Mouse (Mus musculus): ENCODE measurements around the gene Enthd1. TPM values are rescaled to one million over a fixed set of nuclear protein-coding genes. Genes with fewer than 3 reads are reported as not detected.
"Not testable (repeated sequence)": the region's sequence is repeated elsewhere in the genome, so short reads cannot be mapped to it uniquely, and the experiment has no call there.

Gene Enthd1
- polyA plus RNA-seq, 1 experiment from 2014 or later: not detected

GRCm38 (mm10) chr15:80501106-80502096 is 63.6 kb downstream of the Enthd1 start:
- H3K4me1 ChIP-seq: peaks cover 5% of the 10 kb centered on the region; the same call in 1 of the 2 replicates
- H3K27ac ChIP-seq (replicated peaks): no peak overlapping the region
- H3K4me3 ChIP-seq (replicated peaks): no peak overlapping the region
- H3K36me3 ChIP-seq: no peaks in the 10 kb centered on the region
- H3K9me3 ChIP-seq (replicated peaks): no peaks in the 10 kb centered on the region
- H3K27me3 ChIP-seq (replicated peaks): no peaks in the 10 kb centered on the region
- no peak overlapping the region for H3K9ac ChIP-seq (replicated peaks)
- 89% methylated on average over 21 of the region's 21 CpGs for WGBS
- H3K4me2 ChIP-seq: no peak overlapping the region
- no peak for ATAC-seq (ENCODE audit: low FRiP score)

DNA sequence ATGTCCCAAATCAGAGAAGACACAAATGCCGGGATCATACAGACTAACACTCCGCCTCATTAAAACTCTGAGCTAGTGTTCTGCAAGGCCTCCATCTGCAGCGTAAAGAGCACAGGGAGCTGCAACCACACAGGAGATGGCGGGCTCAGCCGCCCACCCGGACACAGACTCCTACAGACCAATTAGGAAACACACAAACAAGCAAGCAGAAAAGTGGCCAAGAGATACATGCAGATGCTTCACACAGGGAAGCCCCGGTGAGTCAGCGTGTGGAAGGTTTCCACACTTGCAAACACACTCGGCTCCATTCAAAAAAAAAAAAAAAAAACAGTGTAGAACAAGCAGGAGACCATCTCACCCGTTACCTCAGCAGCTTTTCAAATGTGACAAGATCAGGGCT is 64.5 kb downstream of the Enthd1 start:
- no peak overlapping the region for H3K27ac ChIP-seq (replicated peaks)
- H3K4me1 ChIP-seq: peaks cover 5% of the 10 kb centered on the region; the same call in 1 of the 2 replicates
- no peak overlapping the region for H3K4me2 ChIP-seq
- H3K36me3 ChIP-seq: no peaks in the 10 kb centered on the region
- H3K9ac ChIP-seq (replicated peaks): no peak overlapping the region
- H3K4me3 ChIP-seq (replicated peaks): no peak overlapping the region
- H3K27me3 ChIP-seq (replicated peaks): no peaks in the 10 kb centered on the region
- 67% methylated on average over 10 of the region's 10 CpGs for WGBS
- ATAC-seq (ENCODE audit: low FRiP score): no peak
- H3K9me3 ChIP-seq (replicated peaks): no peaks in the 10 kb centered on the region

DNA sequence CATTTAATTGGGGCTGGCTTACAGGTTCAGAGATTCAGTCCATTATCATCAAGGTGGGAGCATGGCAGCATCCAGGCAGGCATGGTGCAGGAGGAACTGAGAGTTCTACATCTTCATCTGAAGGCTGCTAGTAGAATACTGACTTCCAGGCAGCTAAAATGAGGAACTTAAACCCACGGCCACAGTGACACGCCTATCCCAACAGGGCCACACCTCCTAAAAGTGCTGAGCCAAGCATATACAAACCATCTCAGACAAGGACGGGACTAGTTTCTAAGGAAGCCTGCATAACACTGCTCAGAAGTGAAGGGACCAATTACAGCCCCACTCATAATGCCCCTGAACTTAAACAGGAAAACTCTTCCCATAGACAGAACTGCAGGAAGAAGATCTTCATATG is 67.2 kb downstream of the Enthd1 start:
- H3K9ac ChIP-seq (replicated peaks); H3K9me3 ChIP-seq (replicated peaks); H3K4me1 ChIP-seq; H3K4me2 ChIP-seq; H3K27ac ChIP-seq (replicated peaks); H3K36me3 ChIP-seq; H3K4me3 ChIP-seq (replicated peaks); H3K27me3 ChIP-seq (replicated peaks); ATAC-seq (ENCODE audit: low FRiP score): not testable (repeated sequence)
- 93% methylated on average over 3 of the region's 3 CpGs for WGBS

DNA sequence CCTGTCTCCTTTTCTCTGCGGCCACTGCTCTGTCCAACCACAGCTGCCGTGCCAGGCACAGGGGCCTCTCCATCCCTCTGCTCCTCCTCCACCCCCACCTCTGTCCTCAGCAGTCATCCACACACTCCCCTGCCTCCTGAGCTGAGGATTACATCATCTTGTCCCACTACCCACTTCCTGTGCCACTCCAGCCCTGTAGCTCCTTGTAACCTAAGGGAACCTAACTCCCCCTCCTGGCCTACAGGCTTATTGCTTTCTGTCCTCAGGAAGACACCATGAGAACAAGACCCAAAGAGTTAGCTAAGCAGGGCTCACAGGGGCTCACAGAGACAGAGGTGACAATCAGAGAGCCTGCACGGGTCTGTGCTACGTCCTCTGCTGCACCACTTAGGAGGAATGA is 73.5 kb downstream of the Enthd1 start:
- H3K9me3 ChIP-seq (replicated peaks): no peaks in the 10 kb centered on the region
- no peak overlapping the region for H3K9ac ChIP-seq (replicated peaks)
- ATAC-seq (ENCODE audit: low FRiP score): no peak
- H3K27ac ChIP-seq (replicated peaks): no peak overlapping the region
- H3K4me2 ChIP-seq: no peak overlapping the region
- H3K36me3 ChIP-seq: no peaks in the 10 kb centered on the region
- H3K27me3 ChIP-seq (replicated peaks): no peaks in the 10 kb centered on the region; the same call in none of the 2 replicates
- 73% methylated on average over 4 of the region's 4 CpGs for WGBS
- no peaks in the 10 kb centered on the region for H3K4me1 ChIP-seq
- no peak overlapping the region for H3K4me3 ChIP-seq (replicated peaks)

DNA sequence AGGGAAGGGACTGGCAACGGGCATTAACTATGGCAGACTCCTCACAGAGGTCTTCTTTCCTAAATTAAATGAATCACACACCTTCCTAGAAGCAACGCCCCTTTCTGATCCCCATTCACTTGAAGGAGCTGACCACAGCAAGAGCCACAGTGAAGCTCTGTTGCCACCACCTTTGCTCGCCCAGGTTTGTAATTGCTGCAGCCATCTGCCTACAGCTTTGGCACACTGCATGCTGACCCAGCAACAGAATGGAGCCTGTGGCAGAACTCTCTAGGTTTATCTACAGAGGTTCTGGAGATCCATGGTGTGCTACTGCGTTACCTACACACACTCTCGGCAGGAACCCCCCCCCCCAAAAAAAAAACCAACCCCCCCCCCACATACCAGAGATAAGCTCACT is 74.8 kb downstream of the Enthd1 start:
- Histone ChIP-seq H3K27me3 (replicated peaks) (no peaks in the 10 kb centered on the region; the same call in none of the 2 replicates), H3K27ac (replicated peaks) (no peak overlapping the region), H3K36me3 (no peaks in the 10 kb centered on the region), H3K4me3 (replicated peaks) (no peak overlapping the region), H3K9ac (replicated peaks) (no peak overlapping the region), H3K4me1 (0 out of 2 replicates have a peak, but pooled peaks cover 3% of the 10 kb centered on the region), H3K4me2 (no peak overlapping the region), H3K9me3 (replicated peaks) (no peaks in the 10 kb centered on the region)
- WGBS: 91% methylated on average over 5 of the region's 5 CpGs
- no peak for ATAC-seq (ENCODE audit: low FRiP score)

GRCm38 (mm10) chr15:80488658-80489057 is 76.3 kb downstream of the Enthd1 start:
- H3K4me1 ChIP-seq: peaks cover 14% of the 10 kb centered on the region
- no peak overlapping the region for H3K27ac ChIP-seq (replicated peaks)
- no peak overlapping the region for H3K4me3 ChIP-seq (replicated peaks)
- no peaks in the 10 kb centered on the region for H3K9me3 ChIP-seq (replicated peaks)
- 39% methylated on average over 3 of the region's 3 CpGs for WGBS
- no peak overlapping the region for H3K9ac ChIP-seq (replicated peaks)
- no peaks in the 10 kb centered on the region; the same call in 1 of the 2 replicates for H3K27me3 ChIP-seq (replicated peaks)
- H3K4me2 ChIP-seq: no peak overlapping the region
- no peak for ATAC-seq (ENCODE audit: low FRiP score)
- H3K36me3 ChIP-seq: no peaks in the 10 kb centered on the region

DNA sequence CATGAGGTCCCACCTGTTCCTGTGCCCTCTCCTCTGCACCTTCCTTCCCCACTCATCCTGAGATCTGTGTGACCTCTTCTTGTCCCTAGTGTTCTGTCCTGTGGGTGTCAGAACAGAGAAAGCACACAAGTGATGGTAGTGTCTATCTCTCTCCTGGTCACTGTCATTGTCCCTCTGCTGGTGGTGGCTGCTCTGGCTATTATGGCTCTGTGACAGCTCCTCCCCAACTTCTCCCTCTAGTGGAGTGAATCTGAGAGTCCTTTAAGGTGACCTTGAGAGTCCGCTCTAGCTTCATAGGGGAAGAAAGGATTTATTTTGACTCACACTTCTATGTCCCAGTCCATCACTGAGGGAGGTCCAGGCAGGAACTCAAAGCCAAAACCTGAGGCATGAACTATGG is 79.4 kb downstream of the Enthd1 start:
- Histone ChIP-seq H3K36me3 (no peaks in the 10 kb centered on the region), H3K4me1 (peaks cover 19% of the 10 kb centered on the region), H3K9ac (replicated peaks) (no peak overlapping the region), H3K4me2 (no peak overlapping the region), H3K27me3 (replicated peaks) (no peaks in the 10 kb centered on the region), H3K9me3 (replicated peaks) (no peaks in the 10 kb centered on the region), H3K4me3 (replicated peaks) (no peak overlapping the region), H3K27ac (replicated peaks) (no peak overlapping the region)
- ATAC-seq (ENCODE audit: low FRiP score): no peak
- WGBS: 95% methylated on average over 1 of the region's 1 CpGs

DNA sequence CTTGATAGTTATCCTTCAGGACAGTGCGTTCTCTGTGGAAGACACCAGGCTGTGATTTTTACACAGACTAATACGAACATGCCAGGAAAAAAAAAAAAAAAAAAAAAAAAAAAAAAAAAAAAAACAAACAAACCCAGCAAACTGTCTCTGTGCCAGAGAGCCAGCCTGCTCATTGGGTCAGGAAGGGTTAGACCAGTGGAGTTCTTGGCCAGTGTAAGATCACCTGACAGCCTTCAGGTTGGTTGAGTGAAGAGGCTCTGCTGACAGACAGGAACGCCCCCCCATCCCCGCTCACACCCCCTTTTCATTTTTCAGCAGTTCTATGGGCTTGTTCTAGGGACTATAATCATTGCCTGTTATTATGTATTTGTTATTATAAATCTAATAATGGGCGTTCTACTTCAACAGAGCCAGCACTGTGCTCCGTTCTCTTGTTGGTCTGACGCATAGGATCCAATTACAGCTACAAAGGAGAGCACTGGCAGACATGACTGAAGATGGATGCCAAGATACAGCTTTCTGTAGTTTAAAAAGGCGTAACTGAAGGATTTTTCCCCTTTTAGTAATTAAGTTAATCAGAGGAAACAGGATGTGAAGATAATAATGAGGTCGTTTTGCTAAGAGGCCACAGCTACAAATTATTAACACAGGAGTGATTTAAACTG is 81.8 kb downstream of the Enthd1 start:
- H3K9ac ChIP-seq (replicated peaks): no peak overlapping the region; the same call in 1 of the 2 replicates
- H3K4me3 ChIP-seq (replicated peaks): no peak overlapping the region
- no peaks in the 10 kb centered on the region for H3K9me3 ChIP-seq (replicated peaks)
- H3K4me1 ChIP-seq: peaks cover 19% of the 10 kb centered on the region
- no peak overlapping the region for H3K4me2 ChIP-seq
- no peaks in the 10 kb centered on the region for H3K27me3 ChIP-seq (replicated peaks)
- H3K27ac ChIP-seq (replicated peaks): no peak overlapping the region
- no peak for ATAC-seq (ENCODE audit: low FRiP score)
- H3K36me3 ChIP-seq: no peaks in the 10 kb centered on the region
- WGBS: 59% methylated on average over 9 of the region's 9 CpGs

- H3K9me3 ChIP-seq (replicated peaks): no peaks in the 10 kb centered on the region
- H3K4me1 ChIP-seq: peaks cover 19% of the 10 kb centered on the region
- H3K36me3 ChIP-seq: no peaks in the 10 kb centered on the region
- no peak overlapping the region for H3K9ac ChIP-seq (replicated peaks)
- H3K27ac ChIP-seq (replicated peaks): no peak overlapping the region
- no peaks in the 10 kb centered on the region for H3K27me3 ChIP-seq (replicated peaks)
- H3K4me3 ChIP-seq (replicated peaks): no peak overlapping the region
- 73% methylated on average over 8 of the region's 8 CpGs for WGBS
- H3K4me2 ChIP-seq: no peak overlapping the region
- no peak for ATAC-seq (ENCODE audit: low FRiP score)
These were observed 82.6 kb downstream of the Enthd1 start for GRCm38 (mm10) chr15:80482348-80482747.

- no peak for ATAC-seq (ENCODE audit: low FRiP score)
- Histone ChIP-seq H3K9me3 (replicated peaks) (no peaks in the 10 kb centered on the region), H3K4me3 (replicated peaks) (no peak overlapping the region), H3K36me3 (no peaks in the 10 kb centered on the region), H3K9ac (replicated peaks) (no peak overlapping the region), H3K4me2 (no peak overlapping the region), H3K27me3 (replicated peaks) (no peaks in the 10 kb centered on the region), H3K27ac (replicated peaks) (no peak overlapping the region), H3K4me1 (no peaks in the 10 kb centered on the region)
- 78% methylated on average over 6 of the region's 6 CpGs for WGBS
These were observed 90.4 kb downstream of the Enthd1 start for GRCm38 (mm10) chr15:80474429-80475002.

DNA sequence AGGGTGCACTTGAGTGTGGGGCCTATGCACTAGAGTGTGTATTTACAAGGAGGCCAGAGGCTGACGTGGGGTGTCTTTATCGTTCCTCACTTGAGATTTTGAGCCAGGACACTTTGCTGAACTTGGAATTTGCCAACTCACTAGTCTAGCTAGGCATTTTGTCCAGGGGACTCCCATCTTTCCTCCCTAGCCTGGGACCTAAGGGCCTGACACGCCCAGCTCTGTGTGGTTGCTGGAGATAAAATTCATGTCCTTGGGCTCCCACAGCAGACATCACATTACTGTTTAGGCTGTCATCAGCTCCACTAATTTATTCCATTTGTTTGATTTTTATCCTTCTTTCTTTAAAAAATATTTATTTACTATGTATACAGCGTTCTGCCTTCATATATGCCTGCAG is 97.1 kb downstream of the Enthd1 start:
- ATAC-seq (ENCODE audit: low FRiP score): no peak
- peaks cover 13% of the 10 kb centered on the region; the same call in 1 of the 2 replicates for H3K4me1 ChIP-seq
- no peak overlapping the region for H3K9ac ChIP-seq (replicated peaks)
- H3K4me2 ChIP-seq: no peak overlapping the region
- H3K4me3 ChIP-seq (replicated peaks): no peak overlapping the region
- no peaks in the 10 kb centered on the region for H3K9me3 ChIP-seq (replicated peaks)
- no peaks in the 10 kb centered on the region for H3K36me3 ChIP-seq
- 0 out of 2 replicates have a peak, but pooled peaks cover 4% of the 10 kb centered on the region for H3K27me3 ChIP-seq (replicated peaks)
- 94% methylated on average over 4 of the region's 4 CpGs for WGBS
- H3K27ac ChIP-seq (replicated peaks): no peak overlapping the region
